Mouse (Mus musculus): ENCODE data around the gene Apobec2.

DNA sequence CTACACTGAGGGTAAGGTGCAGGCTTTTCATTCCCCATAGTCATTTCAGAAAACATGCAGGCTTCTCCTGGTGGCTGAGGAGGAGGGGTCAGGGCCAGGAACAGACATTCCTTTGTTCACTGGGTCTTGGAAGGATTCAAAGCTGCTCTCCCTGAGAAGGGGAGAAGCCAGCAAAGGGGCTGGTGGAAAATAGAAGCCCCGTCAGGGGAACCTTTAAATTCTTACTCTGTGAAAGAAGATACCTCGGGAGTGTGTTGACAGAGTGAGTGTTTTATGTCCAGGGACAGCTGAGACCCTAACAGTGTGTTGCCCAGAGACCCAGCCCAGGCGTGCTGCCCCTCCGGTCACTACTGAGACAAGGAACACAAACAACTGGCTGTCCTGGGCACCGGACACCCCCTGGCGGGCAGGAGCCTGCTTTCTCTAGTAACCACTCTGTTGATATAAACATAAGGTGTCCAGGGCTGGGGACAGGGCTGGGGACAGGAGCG is 4.7 kb upstream of the Apobec2 start:
- TF ChIP-seq GATA1 (IDR thresholded peaks at IDR 0.05; ENCODE audit: low read length) (no peak), TAL1 (IDR thresholded peaks at IDR 0.05; ENCODE audit: low read length) (no peak)

Measured in erythroblast, embryonic 14.5 days (primary cell).